ENCODE assay signal across 29 mouse cellular contexts in genomic region chr1:76737663-76738062, GRCm38 (mm10).
A peak's percentile ranks its signal among the peaks of the same experiment; 100 is the strongest.
DNase-seq lines count a peak whose midpoint lies in the region; ATAC-seq and TF ChIP-seq lines count a peak whose summit lies in the region.
"Had no signal": no experiment of that assay in that cellular context is flagged by ENCODE, and none has a peak within 500 bp of the region (broad histone marks: within the 10 kb centered on the region; RNA-seq: fewer than 3 reads in every experiment).

No protein-coding gene starts in this region.

- no peak for TF ChIP-seq EP300 in stomach, postnatal 0 days (optimal IDR thresholded peaks at IDR 0.05)

- H3K4me3 ChIP-seq in cerebellum, adult 2 months (replicated peaks; ENCODE audit: insufficient read depth, low read depth, low read length) = no peak overlapping the region
- H3K4me3 ChIP-seq in heart, embryonic 11.5 days (ENCODE audit: low read depth, low read length) = no peak overlapping the region
- no peak overlapping the region for H3K4me3 ChIP-seq in stomach, postnatal 0 days (ENCODE audit: low read depth, low read length)
- H3K4me3 ChIP-seq: embryonic facial prominence, embryonic 13.5 days; forebrain, embryonic 10.5 days; forebrain, embryonic 15.5 days; gastrocnemius, adult 2 months; hindbrain, embryonic 12.5 days; liver, embryonic 15.5 days; stomach, embryonic 15.5 days had no signal

- no peak overlapping the region for H3K4me2 ChIP-seq in heart, embryonic 11.5 days
- H3K4me2 ChIP-seq in stomach, postnatal 0 days (replicated peaks; ENCODE audit: low read depth) = no peak overlapping the region
- H3K4me2 ChIP-seq: embryonic facial prominence, embryonic 13.5 days; forebrain, embryonic 15.5 days; hindbrain, embryonic 12.5 days; liver, embryonic 15.5 days; lung, embryonic 14.5 days; stomach, embryonic 15.5 days had no signal

- no peak for TF ChIP-seq CTCF in cerebellum, adult 2 months (IDR thresholded peaks at IDR 0.05; ENCODE audit: borderline replicate concordance, insufficient read depth, low read depth, low read length)
- no peak for TF ChIP-seq CTCF in stomach, postnatal 0 days (IDR thresholded peaks at IDR 0.05; ENCODE audit: low read depth)

- H3K4me1 ChIP-seq in cerebellum, adult 2 months (ENCODE audit: control insufficient read depth, insufficient read depth, low read length) = peaks cover 9% of the 10 kb centered on the region
- no peaks in the 10 kb centered on the region for H3K4me1 ChIP-seq in heart, embryonic 11.5 days (ENCODE audit: control insufficient read depth, insufficient read depth, low read length)
- no peaks in the 10 kb centered on the region for H3K4me1 ChIP-seq in stomach, postnatal 0 days (replicated peaks; ENCODE audit: control insufficient read depth, insufficient read depth)
- H3K4me1 ChIP-seq: embryonic facial prominence, embryonic 13.5 days; forebrain, embryonic 15.5 days; hindbrain, embryonic 12.5 days; liver, embryonic 15.5 days; stomach, embryonic 15.5 days had no signal

- H3K36me3 ChIP-seq in heart, embryonic 11.5 days (ENCODE audit: control insufficient read depth, insufficient read depth, low read length) = no peaks in the 10 kb centered on the region
- no peaks in the 10 kb centered on the region for H3K36me3 ChIP-seq in stomach, postnatal 0 days (ENCODE audit: control insufficient read depth, insufficient read depth, low read length)
- H3K36me3 ChIP-seq: embryonic facial prominence, embryonic 13.5 days; forebrain, embryonic 10.5 days; forebrain, embryonic 15.5 days; hindbrain, embryonic 12.5 days; liver, embryonic 15.5 days; stomach, embryonic 15.5 days had no signal

- H3K27me3 ChIP-seq in cerebellum, adult 2 months (ENCODE audit: control insufficient read depth, insufficient read depth, low read length) = no peaks in the 10 kb centered on the region
- H3K27me3 ChIP-seq in heart, embryonic 11.5 days (ENCODE audit: control insufficient read depth, insufficient read depth, low read length) = no peaks in the 10 kb centered on the region
- H3K27me3 ChIP-seq in stomach, postnatal 0 days (ENCODE audit: control insufficient read depth, insufficient read depth, low read length) = no peaks in the 10 kb centered on the region
- H3K27me3 ChIP-seq: CH12.LX; embryonic facial prominence, embryonic 13.5 days; forebrain, embryonic 15.5 days; hindbrain, embryonic 12.5 days; liver, embryonic 15.5 days; stomach, embryonic 15.5 days had no signal

- intact Hi-C loops in heart, postnatal 10 days (cut with DNase I) = no loop called here

- H3K9me3 ChIP-seq in heart, embryonic 11.5 days (replicated peaks; ENCODE audit: control insufficient read depth, low read length) = no peaks in the 10 kb centered on the region
- H3K9me3 ChIP-seq in stomach, postnatal 0 days (ENCODE audit: control insufficient read depth, low read length) = no peaks in the 10 kb centered on the region
- H3K9me3 ChIP-seq: embryonic facial prominence, embryonic 13.5 days; forebrain, embryonic 10.5 days; forebrain, embryonic 15.5 days; hindbrain, embryonic 12.5 days; liver, embryonic 15.5 days; stomach, embryonic 15.5 days had no signal

- no peak for TF ChIP-seq POLR2A in cerebellum, adult 2 months (IDR thresholded peaks at IDR 0.05; ENCODE audit: borderline replicate concordance, insufficient read depth, low read length)

- H3K27ac ChIP-seq in cerebellum, adult 2 months (ENCODE audit: insufficient read depth, low read length) = no peak overlapping the region; the same call in 1 of the 2 replicates
- H3K27ac ChIP-seq in heart, embryonic 11.5 days (ENCODE audit: low read depth, low read length) = no peak overlapping the region
- H3K27ac ChIP-seq in stomach, postnatal 0 days (replicated peaks) = no peak overlapping the region
- H3K27ac ChIP-seq: embryonic facial prominence, embryonic 13.5 days; forebrain, embryonic 10.5 days; forebrain, embryonic 15.5 days; gastrocnemius, adult 2 months; hindbrain, embryonic 12.5 days; liver, embryonic 15.5 days; stomach, embryonic 15.5 days had no signal

- no peak overlapping the region for H3K9ac ChIP-seq in heart, embryonic 11.5 days (ENCODE audit: low read depth, low read length)
- no peak overlapping the region for H3K9ac ChIP-seq in stomach, postnatal 0 days (ENCODE audit: low read length)
- H3K9ac ChIP-seq: embryonic facial prominence, embryonic 13.5 days; forebrain, embryonic 15.5 days; hindbrain, embryonic 12.5 days; liver, embryonic 15.5 days; lung, embryonic 14.5 days; stomach, embryonic 15.5 days had no signal

- ATAC-seq in heart, embryonic 11.5 days (replicated peaks; ENCODE audit: insufficient number of reproducible peaks, low FRiP score, low TSS enrichment) = no peak
- ATAC-seq in stomach, postnatal 0 days (ENCODE audit: low FRiP score, low TSS enrichment) = no peak
- ATAC-seq: activated CD4-positive, CD25-positive, alpha-beta regulatory T cell, adult 4 months; forebrain, embryonic 15.5 days; inflammation-experienced regulatory T-cells, adult 6 months had no signal

- peak; percentile 54 for DNase-seq in heart, adult 11 months
- DNase-seq in heart, postnatal 10 days = no peak
- peak; percentile 97 for DNase-seq in brain, adult 2 months (ENCODE audit: low read depth, low spot score)
- DNase-seq in cerebellum, adult 2 months = peak; percentile 89 to 96
- DNase-seq in cerebellum, postnatal 14 days = peak; percentile 83 to 91
- no peak for DNase-seq in stomach, postnatal 0 days (ENCODE audit: low spot score)
- DNase-seq in frontal cortex, postnatal 25 days (ENCODE audit: low spot score in 2 of 2) = no peak
- DNase-seq: adrenal gland, adult 2 months; gastrocnemius, adult 2 months; gastrocnemius, postnatal 36 days; kidney, adult 11 months; kidney, postnatal 14 days; liver; lung, embryonic 14.5 days; lung, postnatal 14 days; midbrain, embryonic 14.5 days; right cerebral cortex, postnatal 25 days; thymus, adult 18-20 months; thymus, postnatal 25 days had no signal

- WGBS in cerebellum, adult 2 months = 5% methylated on average over 2 of the region's 2 CpGs
- 89% methylated on average over 2 of the region's 2 CpGs for WGBS in heart, embryonic 11.5 days (ENCODE audit: insufficient replicate concordance)
- WGBS in stomach, postnatal 0 days = 88% methylated on average over 2 of the region's 2 CpGs

Comparison
In these comparisons a context has a peak if more than half of its experiments do, and no peak if none do; other contexts are left out.
1. DNase-seq: peak in heart, adult 11 months (single experiment), brain, adult 2 months (single experiment), cerebellum, adult 2 months (2 of 2) and cerebellum, postnatal 14 days (2 of 2); none in heart, postnatal 10 days (0 of 2), stomach, postnatal 0 days (single experiment) and frontal cortex, postnatal 25 days (0 of 2).